Mouse (Mus musculus) left cerebral cortex, postnatal 10 days (tissue): ENCODE results near the gene Colec11. TPM values are rescaled to one million over a fixed set of nuclear protein-coding genes. Genes with fewer than 3 reads are reported as not detected.
A peak's percentile ranks its signal among the peaks of the same experiment; 100 is the strongest.

Experiments used
- DNase-seq, 2 experiments: peaks; one replicate each; pipeline ENCODE4 v3.0.0; 2021 to 2022; ENCODE audit warnings: low spot score in 2 of 2, mixed read lengths in 1 of 2; ENCODE audit errors: extremely low spot score in 1 of 2
- intact Hi-C: fragments of 180-260 bp; cut with DNase I; formaldehyde crosslinking; loops from one replicate; pipeline ENCODE4 v1.15.1; 2025
- total RNA-seq, 2 experiments: library from RNA; stranded (reverse); gene quantifications; 2 replicates each; pipeline ENCODE4 v1.2.3; 2021

Gene Colec11
- total RNA-seq = under 1 TPM; 0.41 to 0.47 TPM

DNA sequence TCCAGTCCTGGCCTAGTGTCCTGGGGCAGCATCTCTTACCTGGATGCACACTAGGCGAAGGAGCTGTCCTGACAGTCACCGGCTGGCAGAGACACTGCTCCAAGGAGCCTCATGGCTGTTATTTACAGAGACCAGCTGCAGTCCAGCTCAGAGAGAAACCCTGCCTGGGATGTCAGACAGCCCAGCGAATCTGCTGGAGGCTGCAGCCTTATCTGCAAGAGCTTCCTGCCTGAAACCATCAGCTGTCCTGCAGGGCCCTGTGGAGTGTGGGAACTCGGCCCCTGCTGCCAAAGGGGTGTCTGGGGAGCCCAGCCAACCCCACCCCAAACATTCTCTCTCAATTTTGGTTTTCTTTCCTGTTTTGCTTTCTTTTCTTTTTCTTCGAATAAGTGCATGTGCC lies at the start of gene Colec11:
Colec11 (minus strand) TSS at position 183 of the 400 bp plus-strand sequence.
- intact Hi-C loops = no loop called here

DNA sequence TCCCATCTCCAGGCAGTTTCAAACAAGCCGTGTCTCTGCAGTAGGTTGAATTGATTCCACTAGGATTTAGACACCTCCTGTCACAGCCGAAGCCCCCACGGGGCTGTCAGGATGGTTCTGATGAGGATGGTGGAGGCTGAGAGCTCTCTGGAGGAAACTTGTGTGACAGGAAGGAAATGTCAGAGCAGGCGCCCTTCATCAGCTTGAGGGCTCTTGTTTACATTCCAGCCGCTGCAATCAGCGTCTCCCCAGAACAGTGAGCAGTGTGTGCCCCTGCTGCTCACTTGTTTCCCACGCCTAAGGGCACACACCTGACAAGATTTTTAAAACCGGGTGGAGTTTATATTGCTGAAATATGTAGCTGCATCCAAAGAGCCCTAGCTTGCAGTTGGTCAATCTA lies 44.1 kb upstream of the Colec11 start:
- intact Hi-C loops = no loop called here
- DNase-seq = no peak

More for the DNA sequence above, at the start of gene Colec11:
- DNase-seq = no peak

DNA sequence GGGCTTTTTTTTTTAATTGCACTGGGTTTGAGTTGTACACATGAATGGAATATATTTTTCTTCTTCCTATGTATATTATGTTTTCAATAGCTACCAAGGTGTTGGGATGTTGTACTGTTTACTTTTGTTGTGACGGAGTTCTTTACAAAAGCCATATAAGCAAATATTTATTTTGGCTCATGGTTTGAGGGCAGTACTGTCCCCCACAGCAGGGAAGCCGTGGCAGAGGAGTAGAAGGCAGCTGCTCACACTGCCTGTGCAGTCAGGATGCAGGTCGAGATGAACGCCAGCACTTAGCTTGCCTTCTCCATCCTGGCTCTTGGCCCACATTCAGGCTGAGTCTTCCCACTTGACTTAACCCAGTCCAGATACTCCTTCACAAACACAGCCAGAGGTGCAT lies 43.6 kb upstream of the Colec11 start:
- no peak for DNase-seq

DNA sequence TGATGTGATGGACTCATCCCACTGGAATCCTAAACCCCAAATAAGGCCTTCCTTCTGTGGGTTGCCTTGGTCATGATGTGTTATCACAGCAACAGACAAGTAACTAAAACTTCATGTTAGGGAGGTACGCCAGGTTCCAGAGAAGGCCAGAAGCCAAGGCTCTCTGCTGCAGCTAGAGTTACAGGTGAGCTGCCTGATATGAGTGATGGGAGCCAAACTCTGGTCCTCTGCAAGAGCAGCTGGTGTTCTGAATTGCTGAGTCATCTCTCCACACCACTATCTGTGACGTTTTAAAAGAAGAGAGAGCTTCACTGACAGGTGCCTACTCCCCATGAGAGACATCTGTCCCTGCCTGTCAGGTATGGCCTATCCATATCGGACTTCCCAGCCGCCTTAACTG lies 39.5 kb upstream of the Colec11 start:
- intact Hi-C loops = no loop called here
- no peak for DNase-seq

More for the DNA sequence above, 43.6 kb upstream of the Colec11 start:
- intact Hi-C loops = no loop called here

DNA sequence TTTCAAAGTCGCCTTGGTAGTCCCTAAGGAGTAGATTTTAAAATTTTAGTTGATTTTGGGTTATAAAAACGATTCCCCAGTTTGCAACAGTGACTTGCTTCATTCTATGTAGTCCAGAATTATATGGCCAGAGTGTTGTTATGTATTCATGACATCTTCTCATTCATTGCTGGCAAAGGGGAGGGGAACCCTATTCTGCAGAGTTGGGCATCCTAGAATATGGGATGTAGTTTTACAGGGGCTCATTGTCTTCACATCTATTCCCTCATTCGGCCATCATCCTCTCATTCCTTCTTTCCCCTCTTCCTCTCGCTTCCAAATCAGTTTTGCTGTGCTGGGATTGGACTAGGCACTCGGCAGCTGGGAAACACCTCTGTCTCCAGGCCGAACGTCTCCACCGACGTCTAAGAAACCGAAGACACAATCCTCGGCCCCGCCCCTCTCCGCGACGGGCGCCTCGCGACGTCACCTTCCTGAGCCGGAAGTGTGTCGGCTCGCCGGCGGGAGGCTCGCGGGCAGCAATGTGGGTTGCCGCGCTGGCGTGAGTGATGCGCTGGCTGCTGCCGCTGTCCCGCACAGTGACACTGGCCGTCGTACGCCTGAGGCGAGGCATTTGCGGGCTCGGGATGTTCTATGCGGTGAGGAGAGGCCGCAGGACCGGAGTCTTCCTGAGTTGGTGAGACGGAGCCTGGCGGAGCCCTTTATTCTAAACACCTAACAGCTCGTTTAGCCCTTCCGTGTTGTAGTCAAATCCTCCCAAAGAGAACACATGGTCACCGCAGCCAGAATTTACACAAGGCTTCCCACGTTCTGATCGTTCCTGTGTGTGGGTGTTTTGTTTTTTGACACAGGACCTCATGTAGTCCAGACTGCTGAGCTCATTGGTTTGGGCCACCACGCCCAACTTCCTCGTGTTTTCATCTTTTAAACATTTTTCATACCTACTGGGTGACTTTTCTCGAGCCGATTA lies 26.2 kb upstream of the Colec11 start, which contains the start of gene Rnaseh1:
Rnaseh1 (plus strand) TSS at position 462 of the 970 bp plus-strand sequence.
- peak; percentile 88 to 95 for DNase-seq
- intact Hi-C loops = no loop called here

DNA sequence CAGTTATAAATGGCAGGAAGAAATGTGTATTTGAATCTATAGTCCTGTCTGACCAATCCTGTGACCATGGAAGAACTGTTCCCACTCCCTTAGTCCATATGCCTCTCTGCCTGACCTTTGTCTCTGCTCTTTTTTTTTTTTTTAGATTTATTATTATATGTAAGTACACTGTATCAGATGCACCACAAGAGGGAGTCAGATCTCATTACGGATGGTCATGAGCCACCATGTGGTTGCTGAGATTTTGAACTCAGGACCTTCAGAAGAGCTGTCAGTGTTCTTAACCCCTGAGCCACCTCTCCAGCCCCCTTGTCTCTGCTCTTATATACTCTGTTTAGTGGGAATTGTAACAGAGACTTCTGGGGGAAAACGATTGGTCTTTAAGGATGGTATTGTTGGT lies 15.6 kb upstream of the Colec11 start:
- no peak for DNase-seq
- intact Hi-C loops = no loop called here

DNA sequence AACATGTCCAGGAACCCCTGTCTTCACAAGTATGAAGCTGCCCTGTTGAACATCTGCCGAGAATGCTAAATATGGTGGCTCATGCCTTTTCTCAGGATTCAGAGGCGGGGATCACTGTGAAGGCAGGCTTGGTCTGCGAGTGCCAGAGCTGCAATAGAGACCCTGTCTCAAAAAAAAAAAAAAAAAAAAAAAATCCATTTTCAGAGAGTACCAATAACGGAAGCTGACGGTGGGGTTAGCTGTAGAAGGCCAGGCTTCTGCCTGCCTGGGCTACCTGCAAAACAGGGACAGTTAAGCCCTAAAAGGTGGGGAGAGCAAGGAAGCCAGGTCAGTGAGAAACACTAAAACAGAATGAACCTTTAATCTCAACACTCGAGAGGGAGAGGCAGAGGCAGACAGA lies 13.4 kb upstream of the Colec11 start:
- no peak for DNase-seq
- intact Hi-C loops = no loop called here

DNA sequence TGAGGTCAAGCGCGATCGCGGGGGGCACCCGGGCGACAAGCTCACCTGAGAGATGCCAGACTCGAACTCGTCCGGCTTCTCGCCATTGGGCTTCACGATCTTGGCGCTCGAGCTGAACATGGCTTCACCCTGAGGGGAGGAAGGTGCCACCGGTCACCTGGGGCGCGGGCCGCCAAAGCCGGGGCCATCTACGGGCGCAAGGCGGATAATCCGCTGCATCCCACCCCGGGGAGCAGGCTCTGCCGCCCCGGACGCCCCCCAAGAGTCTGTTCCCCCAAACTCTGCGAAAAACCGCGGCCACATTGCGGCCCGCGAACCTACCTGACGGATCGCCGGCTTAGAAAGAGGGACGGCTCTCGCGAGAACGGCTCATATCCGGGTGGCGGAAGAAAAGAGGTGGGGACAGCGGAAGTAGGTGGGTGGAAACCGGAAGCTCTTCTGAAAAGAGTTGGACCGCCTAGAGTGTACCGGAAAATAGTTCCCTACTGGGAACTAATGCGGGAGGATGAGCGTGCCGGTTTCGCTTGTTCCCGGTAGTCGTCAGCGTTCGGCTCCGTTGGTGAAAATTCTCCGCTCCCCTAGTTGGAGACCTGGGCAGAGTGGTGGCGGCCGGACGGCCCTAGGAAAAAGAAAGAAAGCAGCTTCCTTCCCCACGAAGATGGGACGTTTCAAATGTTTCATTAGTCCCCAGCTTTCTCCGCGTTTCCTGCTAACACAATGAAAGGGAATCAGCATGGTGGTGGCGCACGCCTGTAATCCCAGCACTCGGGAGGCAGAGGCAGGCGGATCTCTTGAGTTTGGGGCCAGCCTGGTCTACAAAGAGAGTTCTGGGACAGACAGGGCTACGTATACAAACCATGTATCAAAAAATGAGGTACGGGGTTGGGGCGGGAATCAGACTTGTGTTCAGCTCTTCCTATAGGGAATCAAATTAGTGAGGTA lies 12.6 kb upstream of the Colec11 start, which contains the start of gene Rps7:
Rps7 (minus strand) TSS at position 419 of the 942 bp plus-strand sequence.
- intact Hi-C loops = no loop called here
- DNase-seq = peak; percentile 93 to 94

DNA sequence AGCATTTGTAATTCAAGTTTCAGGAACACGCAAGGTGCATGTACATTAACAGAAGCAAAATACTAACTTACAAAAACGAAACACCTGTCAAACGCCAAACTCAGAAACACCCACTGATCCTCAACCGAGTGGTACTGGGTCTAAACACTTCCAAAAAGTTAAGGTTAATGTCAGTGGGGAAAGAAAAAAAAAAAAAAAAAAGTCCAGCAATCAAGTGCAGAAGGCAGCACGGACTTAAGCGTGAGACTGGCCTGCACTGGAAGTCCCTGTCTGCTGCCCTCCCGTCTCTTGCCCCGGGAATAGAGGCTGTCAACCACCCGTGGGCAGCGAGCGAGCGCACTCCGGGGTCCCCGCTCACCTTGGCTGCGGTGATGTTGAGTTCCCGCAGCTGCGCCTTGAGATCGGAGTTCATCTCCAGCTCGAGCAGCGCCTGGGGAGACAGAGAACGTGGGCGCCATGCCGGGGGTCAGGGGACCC lies 11.9 kb upstream of the Colec11 start:
- intact Hi-C loops = no loop called here

DNA sequence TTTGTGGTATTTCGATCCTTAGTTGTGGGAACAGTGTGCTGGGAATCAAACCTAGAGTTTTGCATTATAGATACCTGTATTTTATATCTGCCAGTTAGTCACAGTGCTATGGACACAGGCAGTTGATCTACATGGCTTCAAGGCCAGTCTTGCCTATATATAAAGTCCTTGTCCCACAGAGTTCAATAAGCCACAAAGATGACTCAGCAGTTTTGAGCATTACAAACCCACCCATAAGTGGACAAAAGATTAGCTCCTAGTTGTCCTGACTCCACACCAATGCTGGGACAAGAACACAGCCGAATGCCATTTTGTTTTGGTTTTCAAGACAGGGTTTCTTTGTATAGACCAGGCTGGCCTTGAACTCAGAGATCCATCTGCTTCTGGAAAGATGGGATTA lies 5.3 kb upstream of the Colec11 start:
- intact Hi-C loops = no loop called here
- DNase-seq = no peak

More for the DNA sequence above, 11.9 kb upstream of the Colec11 start:
- no peak for DNase-seq

DNA sequence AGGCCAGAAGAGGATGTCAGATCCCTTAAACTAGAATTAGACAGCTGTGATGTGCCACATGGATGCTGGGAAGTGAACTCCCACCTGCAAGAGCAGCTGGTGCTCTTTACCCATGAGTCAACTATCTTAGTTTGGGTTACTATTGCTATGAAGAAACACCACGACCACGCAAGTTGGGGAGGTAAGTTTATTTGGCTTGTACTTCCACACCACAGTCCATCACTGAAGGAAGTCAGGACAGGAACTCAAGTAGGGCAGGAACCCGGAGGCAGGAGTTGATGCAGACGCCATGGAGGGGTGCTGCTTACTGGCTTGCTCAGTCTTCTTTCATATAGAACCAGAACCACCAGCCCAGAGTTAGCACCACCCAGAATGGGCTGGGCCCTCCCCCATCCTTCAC lies 3.9 kb upstream of the Colec11 start:
- no peak for DNase-seq
- intact Hi-C loops = no loop called here

DNA sequence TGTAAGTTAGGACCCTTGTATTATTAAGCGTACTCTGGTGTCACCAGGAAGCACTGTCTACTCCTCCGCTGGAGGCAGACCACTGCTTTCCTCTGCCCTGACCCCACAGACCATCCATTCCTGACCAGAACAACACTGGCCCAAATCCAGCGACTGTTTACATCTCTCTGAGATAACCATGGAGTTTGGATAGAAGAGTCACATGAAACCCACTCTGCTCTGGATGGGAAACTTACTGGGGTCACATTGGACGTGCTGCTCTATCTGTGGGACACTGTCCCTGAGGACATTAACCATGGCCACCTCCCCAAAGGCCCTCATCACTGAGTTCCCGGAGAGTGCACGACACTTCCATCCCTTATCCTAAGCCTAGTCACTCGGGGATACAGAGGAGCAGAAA lies 2.2 kb upstream of the Colec11 start:
- intact Hi-C loops = no loop called here

DNA sequence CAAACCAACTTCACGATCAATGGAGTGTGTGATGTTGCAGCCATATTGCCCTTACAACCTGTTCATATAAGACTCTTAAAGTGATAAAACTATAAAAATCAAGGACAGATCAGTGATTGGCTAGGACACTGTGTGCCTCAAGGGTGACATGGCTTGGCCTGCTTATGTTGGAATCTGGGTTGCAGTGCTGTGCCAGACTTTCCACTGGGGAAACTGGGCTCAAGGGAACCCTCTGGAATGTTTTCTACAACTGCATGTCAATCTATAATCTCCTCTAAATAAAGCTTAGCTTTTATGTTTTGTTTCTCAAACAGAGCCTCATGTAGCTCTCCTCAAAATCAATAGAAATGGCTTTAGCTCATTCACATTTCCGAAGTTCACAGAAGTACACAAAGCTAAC lies 1.1 kb upstream of the Colec11 start:
- intact Hi-C loops = no loop called here
- no peak for DNase-seq

More for the DNA sequence above, 2.2 kb upstream of the Colec11 start:
- no peak for DNase-seq

DNA sequence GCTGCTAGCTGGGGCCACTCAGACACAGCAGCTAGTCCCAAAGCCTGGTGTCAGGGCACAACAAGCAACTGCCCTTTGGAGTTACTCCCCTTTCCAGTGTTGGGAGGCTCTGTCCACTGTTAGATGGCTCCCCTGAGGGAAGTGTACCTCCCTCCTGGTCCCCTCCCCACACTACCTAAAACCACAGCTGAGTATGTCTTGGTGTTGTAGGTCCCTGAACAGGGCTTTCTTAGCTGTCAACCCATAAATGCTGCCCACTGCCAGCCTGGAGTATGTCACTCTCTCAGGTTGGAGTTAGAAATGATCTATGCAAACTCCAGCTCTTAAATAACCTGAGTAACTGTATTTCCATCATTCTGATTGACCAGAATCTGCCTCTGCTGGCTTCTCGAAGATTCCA lies 536 bp downstream of the Colec11 start:
- DNase-seq = no peak
- intact Hi-C loops = no loop called here

DNA sequence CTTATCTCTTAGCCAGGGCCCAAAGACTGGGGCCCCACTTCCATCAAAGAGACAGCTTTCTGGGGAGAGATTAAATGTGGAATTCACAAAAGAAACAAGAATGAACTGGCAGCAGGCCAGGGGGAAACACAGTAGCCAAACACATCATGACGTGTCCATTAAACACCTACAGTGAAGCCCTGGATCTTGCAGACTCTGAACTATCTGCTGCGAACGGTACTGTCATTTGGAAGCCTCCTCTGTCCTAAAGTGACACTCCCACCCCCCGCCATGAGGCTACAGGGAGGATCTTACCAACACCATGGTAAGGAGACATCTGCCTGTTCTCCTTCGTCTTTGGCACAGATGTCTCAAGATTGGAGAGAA lies 1.0 kb downstream of the Colec11 start:
- DNase-seq = peak in 1 of 2 experiments; percentile 41
- intact Hi-C loops = no loop called here

DNA sequence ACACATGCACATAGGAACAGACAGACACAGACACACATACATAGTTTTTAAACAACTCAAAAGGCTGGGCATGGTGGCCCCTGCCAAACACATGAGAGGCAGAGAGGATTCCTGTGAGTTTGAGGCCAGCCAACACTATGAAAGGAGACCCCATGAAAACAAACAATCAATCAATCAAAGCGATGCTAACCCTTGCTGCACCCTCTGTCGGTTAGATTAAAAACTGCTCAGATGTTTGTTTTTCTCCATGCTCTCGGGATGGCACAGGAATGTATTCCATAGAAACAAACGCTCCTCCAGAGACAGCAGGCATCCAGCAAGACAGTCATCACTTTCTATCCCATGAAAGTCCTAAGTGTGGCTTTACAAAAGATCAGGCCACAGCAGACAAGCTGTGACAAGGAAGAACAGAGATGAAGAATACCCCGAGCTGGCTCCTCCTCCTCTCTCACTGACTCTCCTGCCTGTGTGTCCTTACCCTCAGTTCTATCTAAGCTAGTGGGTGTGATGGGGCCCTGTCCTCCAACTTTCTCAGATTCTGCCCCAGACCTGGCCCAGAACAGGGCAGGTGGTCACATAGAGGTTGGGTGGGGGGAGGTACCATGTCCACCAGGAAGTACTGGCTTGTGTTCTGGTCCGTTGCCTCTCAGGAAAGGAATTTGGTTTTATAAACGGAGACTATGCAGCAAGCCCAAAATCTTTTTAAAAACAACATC lies 1.6 kb downstream of the Colec11 start:
- no peak for DNase-seq
- intact Hi-C loops = no loop called here

DNA sequence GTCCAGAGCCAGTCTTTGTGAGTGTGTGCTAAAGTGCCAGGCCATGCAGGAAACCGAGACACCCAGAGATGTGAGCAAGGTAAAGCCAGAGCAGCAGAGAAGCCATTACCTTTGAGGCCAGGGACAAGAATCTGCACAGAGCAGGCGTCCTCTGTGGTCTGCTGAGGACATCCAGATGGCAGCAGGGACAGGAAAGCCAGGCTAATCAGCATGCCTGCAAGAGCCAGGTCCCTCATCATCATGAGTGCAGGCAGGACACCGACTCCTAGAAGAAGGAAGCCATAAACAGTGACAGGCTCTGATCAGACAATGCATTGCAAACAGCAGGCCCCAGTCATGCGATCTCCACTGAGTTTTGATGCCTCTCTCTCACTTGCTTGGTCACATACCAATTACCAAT lies 5.9 kb downstream of the Colec11 start:
- DNase-seq = no peak
- intact Hi-C loops = no loop called here

DNA sequence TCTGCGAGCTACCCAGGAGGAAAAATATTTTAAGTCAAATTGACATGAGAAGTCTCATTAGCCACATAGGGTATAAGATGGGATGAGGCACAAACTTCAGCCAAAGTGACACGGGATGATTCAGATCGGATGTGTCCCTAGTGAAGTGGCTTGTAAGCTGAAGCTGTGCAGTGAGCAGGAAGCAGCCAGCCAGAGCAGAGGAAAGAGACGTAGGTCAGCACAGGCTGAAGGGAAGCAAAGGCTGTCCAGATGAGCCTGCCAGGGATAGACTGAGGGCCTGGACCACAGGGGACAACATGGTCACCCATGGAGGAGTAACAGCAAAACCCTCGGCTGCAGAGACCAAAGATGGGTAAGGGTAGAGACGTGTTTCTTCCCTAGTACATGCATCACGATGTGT lies 8.8 kb downstream of the Colec11 start:
- intact Hi-C loops = no loop called here
- DNase-seq = no peak

DNA sequence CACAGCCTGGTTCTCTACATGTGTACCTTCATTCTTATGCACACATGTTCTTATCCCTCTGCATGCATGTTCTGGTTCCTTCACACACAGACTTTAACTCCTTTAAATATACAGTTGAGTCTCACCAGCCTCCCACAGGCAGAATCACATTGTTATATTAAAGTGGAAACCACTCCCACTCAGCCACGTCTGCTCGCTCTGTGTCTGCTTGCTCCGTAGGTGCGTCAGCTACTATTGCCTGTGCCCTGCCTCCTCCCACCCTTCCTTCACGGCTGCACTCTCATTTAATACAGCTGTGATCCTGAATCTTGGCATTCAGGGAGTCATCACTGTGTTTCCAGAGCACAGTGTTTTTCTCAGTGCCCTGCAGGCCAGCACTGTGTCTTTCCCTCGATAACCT lies 10.8 kb downstream of the Colec11 start:
- no peak for DNase-seq
- intact Hi-C loops = no loop called here
